Mouse (Mus musculus): ENCODE results near the gene Gm49384. TPM values are rescaled to one million over a fixed set of nuclear protein-coding genes. Genes with fewer than 3 reads are reported as not detected.

The Gm49384 gene
- polyA plus RNA-seq, 1 experiment = 1.1 TPM

GRCm38 (mm10) chr12:69229251-69229650, 25.2 kb upstream of the Gm49384 start:
- TF ChIP-seq CTCF (IDR thresholded peaks at IDR 0.05; ENCODE audit: extremely low read depth, insufficient read depth, low read length) (no peak), POLR2A (IDR thresholded peaks at IDR 0.05; ENCODE audit: extremely low read depth, insufficient read depth, low read length) (no peak)
- no peak overlapping the region for H3K4me3 ChIP-seq (ENCODE audit: insufficient read depth, low read length)
- no peak overlapping the region for H3K27ac ChIP-seq (ENCODE audit: insufficient read depth, low read length)
- no peaks in the 10 kb centered on the region for H3K4me1 ChIP-seq (ENCODE audit: control insufficient read depth, insufficient read depth, low read length)

GRCm38 (mm10) chr12:69227776-69228466, 23.9 kb upstream of the Gm49384 start, which contains the start of gene Pole2:
TSS of gene Pole2 (minus strand) at chr12:69228195.
- no peaks in the 10 kb centered on the region for H3K4me1 ChIP-seq (ENCODE audit: control insufficient read depth, insufficient read depth, low read length)
- no peak for TF ChIP-seq CTCF (IDR thresholded peaks at IDR 0.05; ENCODE audit: extremely low read depth, insufficient read depth, low read length)
- no peak for TF ChIP-seq POLR2A (IDR thresholded peaks at IDR 0.05; ENCODE audit: extremely low read depth, insufficient read depth, low read length)
- H3K4me3 ChIP-seq (ENCODE audit: insufficient read depth, low read length) = peak within 1 kb of the TSS; percentile 71
- H3K27ac ChIP-seq (ENCODE audit: insufficient read depth, low read length) = no peak within 1 kb of the TSS

- Histone ChIP-seq H3K4me3 (ENCODE audit: insufficient read depth, low read length) (no peak overlapping the region), H3K27ac (ENCODE audit: insufficient read depth, low read length) (no peak overlapping the region), H3K4me1 (ENCODE audit: control insufficient read depth, insufficient read depth, low read length) (no peaks in the 10 kb centered on the region)
- no peak for TF ChIP-seq POLR2A (IDR thresholded peaks at IDR 0.05; ENCODE audit: extremely low read depth, insufficient read depth, low read length)
- TF ChIP-seq CTCF (IDR thresholded peaks at IDR 0.05; ENCODE audit: extremely low read depth, insufficient read depth, low read length) = no peak
Observed at GRCm38 (mm10) chr12:69220613-69221277, 16.7 kb upstream of the Gm49384 start.

DNA sequence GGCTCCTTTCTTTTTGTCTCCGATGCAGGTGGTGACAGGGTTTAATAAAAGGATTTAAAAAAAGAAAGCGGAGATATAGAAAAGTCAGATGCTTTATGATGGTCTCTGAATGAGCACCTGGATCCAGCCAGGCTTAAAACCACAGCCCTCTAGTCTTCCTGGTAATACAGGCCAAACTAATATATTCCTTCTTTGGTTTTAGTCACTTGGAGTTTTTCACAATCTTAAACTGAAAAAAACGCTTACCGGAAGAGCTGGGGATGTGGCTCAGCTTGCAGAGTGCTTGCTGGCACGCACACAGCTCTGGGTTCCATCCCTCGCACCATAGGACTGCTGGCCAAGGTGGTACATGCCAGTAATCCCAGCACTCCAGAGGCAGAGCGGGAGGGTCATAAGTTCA, 12.5 kb upstream of the Gm49384 start:
- TF ChIP-seq CTCF (IDR thresholded peaks at IDR 0.05; ENCODE audit: extremely low read depth, insufficient read depth, low read length) (no peak), POLR2A (IDR thresholded peaks at IDR 0.05; ENCODE audit: extremely low read depth, insufficient read depth, low read length) (no peak)
- Histone ChIP-seq H3K4me3 (ENCODE audit: insufficient read depth, low read length) (no peak overlapping the region), H3K4me1 (ENCODE audit: control insufficient read depth, insufficient read depth, low read length) (no peaks in the 10 kb centered on the region), H3K27ac (ENCODE audit: insufficient read depth, low read length) (no peak overlapping the region)

DNA sequence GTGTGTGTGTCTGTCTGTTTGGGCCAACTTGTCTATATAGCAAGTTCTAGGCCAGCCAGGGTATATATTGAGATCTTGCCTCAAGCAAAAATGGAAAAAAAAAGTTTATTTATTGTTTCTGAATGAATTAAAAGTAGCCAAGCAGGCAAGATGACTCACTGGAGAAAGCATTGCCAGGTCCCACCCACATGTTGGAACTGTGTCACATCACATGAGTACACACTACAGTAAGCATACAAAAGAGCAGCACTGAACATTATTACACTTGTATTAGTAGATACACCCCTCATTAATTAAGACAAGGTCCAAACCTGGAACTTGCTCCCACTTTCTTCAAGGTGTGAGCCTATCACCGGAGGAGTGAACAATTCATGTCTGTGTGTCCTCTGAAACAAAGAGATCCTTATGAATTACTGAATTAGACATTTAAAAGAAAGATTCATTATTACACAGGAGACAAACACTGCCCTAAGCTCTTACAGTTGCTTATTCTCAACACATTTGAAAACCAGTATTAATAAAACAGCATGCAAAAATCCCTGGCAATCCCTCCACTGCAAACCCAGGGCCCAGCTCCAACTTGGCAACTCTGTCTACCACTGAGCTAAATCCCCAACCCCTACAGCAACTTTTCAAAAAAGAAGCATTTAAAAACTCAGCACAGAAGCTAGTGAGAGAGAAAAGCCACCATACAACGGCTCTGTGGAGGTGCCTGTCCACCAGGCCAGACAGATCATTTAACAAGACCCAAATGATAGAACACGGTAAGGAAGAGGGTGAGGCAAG, 11.1 kb upstream of the Gm49384 start:
- H3K4me3 ChIP-seq (ENCODE audit: insufficient read depth, low read length) = no peak overlapping the region
- TF ChIP-seq POLR2A (IDR thresholded peaks at IDR 0.05; ENCODE audit: extremely low read depth, insufficient read depth, low read length) (no peak), CTCF (IDR thresholded peaks at IDR 0.05; ENCODE audit: extremely low read depth, insufficient read depth, low read length) (no peak)
- H3K27ac ChIP-seq (ENCODE audit: insufficient read depth, low read length) = no peak overlapping the region
- H3K4me1 ChIP-seq (ENCODE audit: control insufficient read depth, insufficient read depth, low read length) = no peaks in the 10 kb centered on the region

DNA sequence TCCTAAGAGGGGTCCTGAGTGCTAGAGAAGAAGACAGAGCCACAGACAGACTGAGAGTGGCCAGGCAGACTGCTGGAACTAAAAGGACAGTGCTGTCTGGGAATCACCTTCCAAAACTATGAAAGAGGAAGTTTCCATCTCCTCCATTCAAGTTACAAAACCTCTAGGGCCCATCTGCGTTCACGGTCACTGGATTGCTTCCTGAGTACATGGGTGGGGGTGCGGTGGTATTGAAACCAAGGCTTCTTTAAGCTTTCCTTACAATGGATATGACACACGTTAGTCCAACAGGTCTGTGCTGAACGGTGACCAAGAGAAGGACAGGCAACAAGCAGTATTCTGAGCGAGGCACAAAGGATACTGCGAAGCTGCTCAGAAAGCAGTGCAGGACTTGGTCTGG, 10.3 kb upstream of the Gm49384 start:
- TF ChIP-seq CTCF (IDR thresholded peaks at IDR 0.05; ENCODE audit: extremely low read depth, insufficient read depth, low read length) = no peak
- Histone ChIP-seq H3K4me3 (ENCODE audit: insufficient read depth, low read length) (no peak overlapping the region), H3K27ac (ENCODE audit: insufficient read depth, low read length) (no peak overlapping the region), H3K4me1 (ENCODE audit: control insufficient read depth, insufficient read depth, low read length) (no peaks in the 10 kb centered on the region)

- Histone ChIP-seq H3K27ac (ENCODE audit: insufficient read depth, low read length) (no peak overlapping the region), H3K4me1 (ENCODE audit: control insufficient read depth, insufficient read depth, low read length) (no peaks in the 10 kb centered on the region)
- no peak for TF ChIP-seq POLR2A (IDR thresholded peaks at IDR 0.05; ENCODE audit: extremely low read depth, insufficient read depth, low read length)
- TF ChIP-seq CTCF (IDR thresholded peaks at IDR 0.05; ENCODE audit: extremely low read depth, insufficient read depth, low read length) = no peak
Observed at GRCm38 (mm10) chr12:69213186-69213777, 9.2 kb upstream of the Gm49384 start.

DNA sequence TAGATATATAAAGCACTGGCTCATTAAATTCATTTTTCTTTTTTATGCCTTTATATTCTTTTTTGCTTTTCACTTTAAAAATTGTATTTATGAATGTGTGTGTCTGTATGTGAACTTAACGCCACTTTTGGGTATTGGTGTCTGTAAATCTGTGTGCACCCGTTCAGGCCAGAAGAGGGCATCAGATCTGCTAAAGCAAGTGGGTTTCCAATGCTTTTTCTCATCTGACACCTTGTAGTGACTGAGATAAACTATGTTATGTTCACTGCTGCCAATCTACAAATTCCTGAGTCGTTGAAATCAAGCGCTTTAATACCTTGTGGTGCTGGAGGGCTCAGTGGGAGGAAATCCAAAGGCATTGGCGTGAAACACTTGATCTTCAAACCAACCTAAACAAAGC, 7.0 kb upstream of the Gm49384 start:
- peak; percentile 32; the same call in 1 of the 2 replicates for TF ChIP-seq CTCF (IDR thresholded peaks at IDR 0.05; ENCODE audit: extremely low read depth, insufficient read depth, low read length)
- TF ChIP-seq POLR2A (IDR thresholded peaks at IDR 0.05; ENCODE audit: extremely low read depth, insufficient read depth, low read length) = no peak
- Histone ChIP-seq H3K4me3 (ENCODE audit: insufficient read depth, low read length) (no peak overlapping the region), H3K27ac (ENCODE audit: insufficient read depth, low read length) (no peak overlapping the region), H3K4me1 (ENCODE audit: control insufficient read depth, insufficient read depth, low read length) (no peaks in the 10 kb centered on the region)

More at GRCm38 (mm10) chr12:69213186-69213777, 9.2 kb upstream of the Gm49384 start:
- no peak overlapping the region for H3K4me3 ChIP-seq (ENCODE audit: insufficient read depth, low read length)
